Mouse (Mus musculus) stomach, postnatal 0 days (tissue): ENCODE data around the gene Tsc22d1.

ENCODE experiments used
- CTCF ChIP-seq: IDR thresholded peaks from 2 replicates; pipeline ENCODE4 v1.5.1; 2016; ENCODE audit warnings: antibody characterized with exemption, low read depth, mild to moderate bottlenecking, moderate library complexity
- EP300 ChIP-seq: optimal IDR thresholded peaks from 2 replicates; pipeline ENCODE3; 2016; ENCODE audit warnings: antibody characterized with exemption

GRCm38 (mm10) chr14:76452751-76453360 lies 38.1 kb downstream of the Tsc22d1 start:
- no peak for TF ChIP-seq CTCF
- TF ChIP-seq EP300: no peak
